Mouse (Mus musculus) adrenal gland, postnatal 0 days (tissue): Measurements from ENCODE around the gene Nhsl2. TPM values are rescaled to one million over a fixed set of nuclear protein-coding genes. Genes with fewer than 3 reads are reported as not detected.

Experiments used
- microRNA-seq: library from miRNA; unstranded; fragments of <30 nt; microRNA quantifications from one replicate; pipeline ENCODE4, GENCODE M21; 2016; ENCODE audit warnings: borderline replicate concordance; ENCODE audit not compliant: insufficient number of aligned reads
- polyA plus RNA-seq: library from polyadenylated mRNA; unstranded; fragments of >200 nt; fragmentation: Nextera tagmentation; extraction: Ambion mirVana; gene quantifications from 2 replicates; pipeline ENCODE4 v1.2.1, GENCODE M21; 2015

Nhsl2 gene
- 4.0 and 5.4 TPM in 2 replicates for polyA plus RNA-seq

DNA sequence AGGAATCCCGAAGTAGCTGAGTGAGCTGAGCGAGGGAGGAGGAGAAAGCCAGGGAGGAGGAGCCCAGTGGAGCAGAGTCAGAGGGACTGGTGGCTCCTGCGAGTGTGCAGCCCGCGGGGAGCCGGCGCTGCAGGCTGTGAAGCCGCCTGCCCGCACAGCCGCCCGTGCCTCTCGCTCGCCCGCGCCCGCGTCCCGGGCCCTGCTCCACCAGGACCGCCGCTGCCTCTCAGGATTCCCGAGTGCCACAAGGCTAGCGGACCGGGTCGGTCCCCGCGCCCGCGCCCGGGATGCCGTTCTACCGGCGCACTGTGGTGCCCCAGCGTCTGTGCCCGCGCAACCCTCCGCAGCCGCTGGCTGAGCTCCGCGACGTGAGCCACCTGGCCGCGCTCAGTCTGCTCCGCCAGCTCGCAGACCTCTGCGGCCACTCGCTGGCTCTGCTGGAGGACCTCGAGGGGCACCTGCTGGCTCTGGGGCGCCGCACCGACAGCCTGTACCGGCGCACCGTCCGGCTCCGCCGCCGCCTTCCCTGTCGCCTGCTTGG lies at the start of gene Nhsl2:
TSS of gene Nhsl2 (plus strand) at position 105 of the 541 bp plus-strand sequence.

DNA sequence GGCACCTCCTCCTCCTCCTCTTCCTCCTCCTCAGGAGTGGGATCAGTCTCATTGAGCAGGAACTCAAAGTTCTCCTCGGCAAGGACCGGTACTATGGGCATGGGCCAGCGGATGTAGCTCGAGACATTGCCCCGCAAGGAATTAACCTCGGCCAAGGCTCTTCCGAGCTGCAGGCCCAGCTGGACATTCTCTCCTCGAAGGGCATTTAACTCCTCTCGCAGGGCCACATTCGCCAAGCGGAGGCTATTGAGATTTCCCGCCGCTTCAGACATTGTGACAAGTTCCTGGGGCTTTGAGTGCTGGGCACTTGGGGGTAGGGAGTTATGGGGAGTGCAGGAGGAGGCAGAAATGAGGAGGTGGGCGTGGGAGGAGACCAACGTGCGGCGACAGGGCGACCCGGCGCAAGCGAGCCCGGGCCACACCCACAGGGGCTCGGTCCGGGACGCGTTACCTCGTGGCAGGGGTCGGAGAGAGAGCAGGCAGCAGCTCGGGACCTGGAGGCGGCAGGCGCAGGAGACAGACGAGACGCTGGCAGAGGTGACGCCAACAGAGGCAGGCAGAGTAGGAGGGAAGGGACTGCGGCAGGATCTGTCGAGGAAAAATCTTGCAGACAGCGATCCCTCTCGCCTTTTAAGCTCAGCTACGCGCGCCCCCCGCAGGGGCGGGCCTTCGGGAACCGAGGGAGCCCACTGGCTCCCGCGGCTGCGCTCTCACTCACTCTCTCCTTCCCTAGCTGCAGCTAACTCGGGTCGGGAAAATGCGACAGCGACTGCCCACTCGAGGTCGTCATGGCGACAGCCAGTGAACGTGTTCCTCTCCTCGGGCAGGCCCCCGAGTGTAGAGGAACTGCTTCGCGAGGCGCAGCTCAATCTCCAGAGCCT lies 221.6 kb downstream of the Nhsl2 start, which contains the start of gene Rtl5:
TSS of gene Rtl5 (minus strand) at position 714 of the 881 bp plus-strand sequence.

DNA sequence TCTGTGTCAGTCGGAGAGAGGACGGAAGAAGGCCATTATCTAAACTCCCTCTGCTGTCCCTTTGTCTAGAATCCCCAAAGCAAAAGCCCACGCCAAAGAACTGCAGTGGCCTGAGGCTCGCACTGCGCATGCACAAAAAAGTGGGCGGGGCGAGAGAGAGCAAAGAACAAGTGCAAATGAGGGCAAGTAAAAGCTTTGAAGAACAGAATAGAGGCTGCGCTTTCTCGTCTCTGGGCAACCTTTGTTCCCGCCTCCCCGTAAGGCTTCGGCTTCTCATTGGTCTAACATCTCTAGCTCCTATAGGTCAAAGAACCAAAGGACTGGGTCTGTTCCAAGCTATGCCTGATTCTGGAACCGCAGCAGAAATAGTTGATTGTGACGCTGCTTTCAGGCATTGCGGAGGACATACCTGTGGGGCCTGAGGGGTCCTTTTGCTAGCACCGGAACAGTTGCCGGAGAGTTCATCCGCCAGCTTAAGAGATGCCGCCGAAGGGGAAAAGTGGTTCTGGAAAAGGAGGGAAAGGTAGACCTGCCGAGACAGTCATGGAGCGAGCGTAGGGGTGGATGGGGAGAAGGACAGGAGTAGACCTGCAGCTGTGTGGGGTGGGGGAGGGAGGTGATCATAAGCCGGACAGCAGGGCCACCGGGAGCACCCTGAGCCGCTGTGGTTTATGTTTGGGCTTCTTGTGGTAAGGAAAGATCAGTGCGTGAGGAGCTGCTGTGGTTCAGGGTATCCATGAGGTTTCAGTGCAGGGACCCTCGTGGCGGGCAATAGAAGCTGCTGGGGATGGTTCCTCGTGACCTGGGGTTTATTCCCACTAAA lies 270.1 kb downstream of the Nhsl2 start, which contains the start of gene Pin4:
TSS of gene Pin4 (plus strand) at position 406 of the 823 bp plus-strand sequence.

Small RNA genes lying within 50 kb of the gene (microRNA-seq; reads per million reads assigned to microRNA genes)
- not detected for gene Gm27843

Other genes starting within 250 kb of the Nhsl2 start
- gene Ogt, start 209.3 kb upstream of the Nhsl2 start, polyA plus RNA-seq, result 41.3 and 82.1 TPM in 2 replicates
- gene Cxcr3, start 115.1 kb upstream of the Nhsl2 start, polyA plus RNA-seq, result 0.50 TPM in 1 of 2 replicates, not detected in the other
- gene Gm4779, start 55.0 kb upstream of the Nhsl2 start, polyA plus RNA-seq, result 0.08 TPM in 1 of 2 replicates, not detected in the other
- gene 8030474K03Rik, start 54.7 kb upstream of the Nhsl2 start, polyA plus RNA-seq, result 0.28 TPM in 1 of 2 replicates, not detected in the other
- 2.2 and 2.4 TPM in 2 replicates for gene Rtl5, start 221.9 kb downstream of the Nhsl2 start, polyA plus RNA-seq